Mouse (Mus musculus): ENCODE data around the gene Acoxl.

- TF ChIP-seq CTCF (IDR thresholded peaks at IDR 0.05; ENCODE audit: borderline replicate concordance, control insufficient read depth, extremely low read depth, insufficient read depth, low read length, poor library complexity) (no peak), POLR2A (IDR thresholded peaks at IDR 0.05; ENCODE audit: control insufficient read depth, extremely low read depth, insufficient read depth, low read length, poor library complexity) (no peak)
Measured at GRCm38 (mm10) chr2:128079316-128079715, 240.6 kb downstream of the Acoxl start.
